Mouse (Mus musculus): Measurements from ENCODE around the gene Hmg20b. TPM values are rescaled to one million over a fixed set of nuclear protein-coding genes. Genes with fewer than 3 reads are reported as not detected.

The Hmg20b gene
- polyA plus RNA-seq, 1 experiment from 2014 or later = 27.1 TPM

GRCm38 (mm10) chr10:81302781-81303218 lies 47.5 kb downstream of the Hmg20b start:
- WGBS (ENCODE audit: insufficient replicate concordance) = 17% methylated on average over 14 of the region's 14 CpGs
- peak overlapping the region; percentile 32 for H3K4me3 ChIP-seq (replicated peaks)
- H3K27ac ChIP-seq = peak overlapping the region; percentile 71
- peak overlapping the region; percentile 56 for H3K9ac ChIP-seq
- H3K4me2 ChIP-seq = peak overlapping the region; percentile 58
- no peaks in the 10 kb centered on the region for H3K27me3 ChIP-seq
- DNase-seq (no peak), ATAC-seq (ENCODE audit: low read depth) (peak; percentile 43)
- peaks cover 29% of the 10 kb centered on the region for H3K36me3 ChIP-seq
- no peaks in the 10 kb centered on the region for H3K9me3 ChIP-seq (replicated peaks)
- H3K4me1 ChIP-seq (replicated peaks) = peaks cover 76% of the 10 kb centered on the region

GRCm38 (mm10) chr10:81302288-81302687 lies 48.0 kb downstream of the Hmg20b start:
- H3K4me1 ChIP-seq (replicated peaks) = peaks cover 81% of the 10 kb centered on the region
- 65% methylated on average over 4 of the region's 4 CpGs for WGBS (ENCODE audit: insufficient replicate concordance)
- no peaks in the 10 kb centered on the region for H3K9me3 ChIP-seq (replicated peaks)
- H3K4me2 ChIP-seq = peak overlapping the region; percentile 58
- peak overlapping the region; percentile 71 for H3K27ac ChIP-seq
- H3K9ac ChIP-seq = peak overlapping the region; percentile 56
- H3K36me3 ChIP-seq = peaks cover 24% of the 10 kb centered on the region
- no peak for ATAC-seq (ENCODE audit: low read depth)
- no peaks in the 10 kb centered on the region for H3K27me3 ChIP-seq
- H3K4me3 ChIP-seq (replicated peaks) = peak overlapping the region; percentile 32
- no peak for DNase-seq

- H3K9me3 ChIP-seq (replicated peaks) = no peaks in the 10 kb centered on the region
- DNase-seq = no peak
- no peak for ATAC-seq (ENCODE audit: low read depth)
- H3K27ac ChIP-seq = 0 out of 2 replicates have a peak overlapping the region, but pooled peaks have one; percentile 37
- 64% methylated on average over 9 of the region's 9 CpGs for WGBS (ENCODE audit: insufficient replicate concordance)
- H3K9ac ChIP-seq = no peak overlapping the region
- H3K4me3 ChIP-seq (replicated peaks) = no peak overlapping the region
- peaks cover 90% of the 10 kb centered on the region for H3K4me1 ChIP-seq (replicated peaks)
- H3K4me2 ChIP-seq = no peak overlapping the region
- peaks cover 14% of the 10 kb centered on the region for H3K36me3 ChIP-seq
- H3K27me3 ChIP-seq = no peaks in the 10 kb centered on the region
Observed at GRCm38 (mm10) chr10:81301321-81301720, 49.0 kb downstream of the Hmg20b start.

GRCm38 (mm10) chr10:81300352-81300907 lies 49.9 kb downstream of the Hmg20b start:
- peak overlapping the region; percentile 23 for H3K4me2 ChIP-seq
- H3K4me1 ChIP-seq (replicated peaks) = peaks cover 99% of the 10 kb centered on the region
- H3K9ac ChIP-seq = peak overlapping the region; percentile 30; the same call in 1 of the 2 replicates
- H3K9me3 ChIP-seq (replicated peaks) = no peaks in the 10 kb centered on the region
- ATAC-seq (ENCODE audit: low read depth) (peak; percentile 30), DNase-seq (no peak)
- H3K27me3 ChIP-seq = no peaks in the 10 kb centered on the region
- H3K27ac ChIP-seq = peak overlapping the region; percentile 87
- H3K4me3 ChIP-seq (replicated peaks) = no peak overlapping the region
- H3K36me3 ChIP-seq = peaks cover 5% of the 10 kb centered on the region; the same call in 1 of the 2 replicates
- WGBS (ENCODE audit: insufficient replicate concordance) = 74% methylated on average over 9 of the region's 9 CpGs

- peak overlapping the region; percentile 23 for H3K4me2 ChIP-seq
- no peak for DNase-seq
- H3K9ac ChIP-seq = peak overlapping the region; percentile 30
- peak overlapping the region; percentile 87 for H3K27ac ChIP-seq
- no peaks in the 10 kb centered on the region for H3K27me3 ChIP-seq
- 65% methylated on average over 14 of the region's 14 CpGs for WGBS (ENCODE audit: insufficient replicate concordance)
- H3K4me3 ChIP-seq (replicated peaks) = no peak overlapping the region
- peaks cover 100% of the 10 kb centered on the region for H3K4me1 ChIP-seq (replicated peaks)
- 0 out of 2 replicates have a peak, but pooled peaks have one; percentile 3 for ATAC-seq (ENCODE audit: low read depth)
- H3K36me3 ChIP-seq = no peaks in the 10 kb centered on the region
- no peaks in the 10 kb centered on the region for H3K9me3 ChIP-seq (replicated peaks)
Observed at GRCm38 (mm10) chr10:81299585-81300351, 50.5 kb downstream of the Hmg20b start.

GRCm38 (mm10) chr10:81298369-81299100 lies 51.7 kb downstream of the Hmg20b start:
- no peak for ATAC-seq (ENCODE audit: low read depth)
- no peak overlapping the region for H3K9ac ChIP-seq
- H3K4me2 ChIP-seq = peak overlapping the region; percentile 3; the same call in 1 of the 2 replicates

GRCm38 (mm10) chr10:81297845-81298244 lies 52.4 kb downstream of the Hmg20b start:
- WGBS (ENCODE audit: insufficient replicate concordance) = 24% methylated on average over 10 of the region's 10 CpGs
- H3K4me2 ChIP-seq = peak overlapping the region; percentile 3; the same call in 1 of the 2 replicates
- peak; percentile 15; the same call in 1 of the 2 replicates for ATAC-seq (ENCODE audit: low read depth)
- no peaks in the 10 kb centered on the region for H3K9me3 ChIP-seq (replicated peaks)
- H3K36me3 ChIP-seq = no peaks in the 10 kb centered on the region
- no peak for DNase-seq
- peaks cover 98% of the 10 kb centered on the region for H3K4me1 ChIP-seq (replicated peaks)
- H3K27ac ChIP-seq = peak overlapping the region; percentile 87
- no peak overlapping the region for H3K4me3 ChIP-seq (replicated peaks)
- H3K27me3 ChIP-seq = no peaks in the 10 kb centered on the region
- peak overlapping the region; percentile 45 for H3K9ac ChIP-seq

More at GRCm38 (mm10) chr10:81298369-81299100, 51.7 kb downstream of the Hmg20b start:
- no peak for DNase-seq
- Histone ChIP-seq H3K4me1 (replicated peaks) (peaks cover 100% of the 10 kb centered on the region), H3K4me3 (replicated peaks) (no peak overlapping the region), H3K36me3 (no peaks in the 10 kb centered on the region), H3K27me3 (no peaks in the 10 kb centered on the region), H3K9me3 (replicated peaks) (no peaks in the 10 kb centered on the region), H3K27ac (peak overlapping the region; percentile 87)
- WGBS (ENCODE audit: insufficient replicate concordance) = 68% methylated on average over 17 of the region's 17 CpGs

GRCm38 (mm10) chr10:81297246-81297645 lies 53.0 kb downstream of the Hmg20b start:
- 67% methylated on average over 6 of the region's 6 CpGs for WGBS (ENCODE audit: insufficient replicate concordance)
- no peak for ATAC-seq (ENCODE audit: low read depth)
- 0 out of 2 replicates have a peak overlapping the region, but pooled peaks have one; percentile 3 for H3K4me2 ChIP-seq
- no peaks in the 10 kb centered on the region for H3K27me3 ChIP-seq
- peak overlapping the region; percentile 87 for H3K27ac ChIP-seq
- no peak for DNase-seq
- H3K4me3 ChIP-seq (replicated peaks) = no peak overlapping the region
- peak overlapping the region; percentile 45; the same call in 1 of the 2 replicates for H3K9ac ChIP-seq
- H3K4me1 ChIP-seq (replicated peaks) = peaks cover 94% of the 10 kb centered on the region
- no peaks in the 10 kb centered on the region for H3K9me3 ChIP-seq (replicated peaks)
- no peaks in the 10 kb centered on the region for H3K36me3 ChIP-seq

Small RNAs within 50 kb of the gene (microRNA-seq; reads per million reads assigned to microRNA genes)
- not detected for gene Mir6913

Other genes starting within 250 kb of the Hmg20b start
- gene Map2k2, start 244.6 kb downstream of the Hmg20b start, polyA plus RNA-seq (2015; fragmentation: Nextera tagmentation; extraction: Ambion mirVana) = 127 and 130 TPM in 2 replicates
- gene Zbtb7a, start 215.3 kb downstream of the Hmg20b start, polyA plus RNA-seq (2015; fragmentation: Nextera tagmentation; extraction: Ambion mirVana) = 49.1 and 49.6 TPM in 2 replicates
- 23.5 and 23.8 TPM in 2 replicates for gene Pias4, start 182.6 kb downstream of the Hmg20b start, polyA plus RNA-seq (2015; fragmentation: Nextera tagmentation; extraction: Ambion mirVana)
- gene Eef2, start 173.8 kb downstream of the Hmg20b start, polyA plus RNA-seq (2015; fragmentation: Nextera tagmentation; extraction: Ambion mirVana) = 369 and 384 TPM in 2 replicates
- 19.3 and 20.9 TPM in 2 replicates for gene Dapk3, start 167.5 kb downstream of the Hmg20b start, polyA plus RNA-seq (2015; fragmentation: Nextera tagmentation; extraction: Ambion mirVana)
- 0.08 TPM in 1 of 2 replicates, not detected in the other for gene 4930442H23Rik, start 166.6 kb downstream of the Hmg20b start, polyA plus RNA-seq (2015; fragmentation: Nextera tagmentation; extraction: Ambion mirVana)
- gene Nmrk2, start 148.4 kb downstream of the Hmg20b start, polyA plus RNA-seq (2015; fragmentation: Nextera tagmentation; extraction: Ambion mirVana) = not detected in 2 replicates
- gene Atcay, start 119.6 kb downstream of the Hmg20b start, polyA plus RNA-seq (2015; fragmentation: Nextera tagmentation; extraction: Ambion mirVana) = 0.05 and 0.08 TPM in 2 replicates
- 0.28 and 0.43 TPM in 2 replicates for gene Zfr2, start 117.3 kb downstream of the Hmg20b start, polyA plus RNA-seq (2015; fragmentation: Nextera tagmentation; extraction: Ambion mirVana)
- 1.2 and 1.8 TPM in 2 replicates for gene Matk, start 97.5 kb downstream of the Hmg20b start, polyA plus RNA-seq (2015; fragmentation: Nextera tagmentation; extraction: Ambion mirVana)
- 130 and 134 TPM in 2 replicates for gene Mrpl54, start 83.5 kb downstream of the Hmg20b start, polyA plus RNA-seq (2015; fragmentation: Nextera tagmentation; extraction: Ambion mirVana)
- 24.5 and 26.7 TPM in 2 replicates for gene Apba3, start 83.5 kb downstream of the Hmg20b start, polyA plus RNA-seq (2015; fragmentation: Nextera tagmentation; extraction: Ambion mirVana)
- gene Tjp3, start 58.9 kb downstream of the Hmg20b start, polyA plus RNA-seq (2015; fragmentation: Nextera tagmentation; extraction: Ambion mirVana) = 0.35 and 0.43 TPM in 2 replicates
- 13.2 and 16.7 TPM in 2 replicates for gene Pip5k1c, start 57.5 kb downstream of the Hmg20b start, polyA plus RNA-seq (2015; fragmentation: Nextera tagmentation; extraction: Ambion mirVana)
- 29.5 and 33.0 TPM in 2 replicates for gene Cactin, start 29.4 kb downstream of the Hmg20b start, polyA plus RNA-seq (2015; fragmentation: Nextera tagmentation; extraction: Ambion mirVana)
- 5.2 and 5.3 TPM in 2 replicates for gene Tbxa2r, start 21.7 kb downstream of the Hmg20b start, polyA plus RNA-seq (2015; fragmentation: Nextera tagmentation; extraction: Ambion mirVana)
- gene Gipc3, start 7.2 kb downstream of the Hmg20b start, polyA plus RNA-seq (2015; fragmentation: Nextera tagmentation; extraction: Ambion mirVana) = not detected in 2 replicates
- 12.5 and 13.1 TPM in 2 replicates for gene Mfsd12, start 7.0 kb upstream of the Hmg20b start, polyA plus RNA-seq (2015; fragmentation: Nextera tagmentation; extraction: Ambion mirVana)
- 1.2 and 1.4 TPM in 2 replicates for gene 4930404N11Rik, start 15.3 kb upstream of the Hmg20b start, polyA plus RNA-seq (2015; fragmentation: Nextera tagmentation; extraction: Ambion mirVana)
- 89.5 and 94.1 TPM in 2 replicates for gene Fzr1, start 28.0 kb upstream of the Hmg20b start, polyA plus RNA-seq (2015; fragmentation: Nextera tagmentation; extraction: Ambion mirVana)
- 61.1 and 68.7 TPM in 2 replicates for gene Dohh, start 33.9 kb upstream of the Hmg20b start, polyA plus RNA-seq (2015; fragmentation: Nextera tagmentation; extraction: Ambion mirVana)
- gene Gm48551, start 34.0 kb upstream of the Hmg20b start, polyA plus RNA-seq (2015; fragmentation: Nextera tagmentation; extraction: Ambion mirVana) = 0.86 and 0.89 TPM in 2 replicates
- gene Gm48552, start 38.5 kb upstream of the Hmg20b start, polyA plus RNA-seq (2015; fragmentation: Nextera tagmentation; extraction: Ambion mirVana) = 0.93 TPM in 1 of 2 replicates, not detected in the other
- gene Smim24, start 42.6 kb upstream of the Hmg20b start, polyA plus RNA-seq (2015; fragmentation: Nextera tagmentation; extraction: Ambion mirVana) = 1.8 TPM in 2 replicates
- 9.8 and 9.9 TPM in 2 replicates for gene Nfic, start 105.2 kb upstream of the Hmg20b start, polyA plus RNA-seq (2015; fragmentation: Nextera tagmentation; extraction: Ambion mirVana)
- gene Celf5, start 132.2 kb upstream of the Hmg20b start, polyA plus RNA-seq (2015; fragmentation: Nextera tagmentation; extraction: Ambion mirVana) = 0.13 and 0.15 TPM in 2 replicates
- gene Ncln, start 145.9 kb upstream of the Hmg20b start, polyA plus RNA-seq (2015; fragmentation: Nextera tagmentation; extraction: Ambion mirVana) = 41.5 TPM in 2 replicates
- 2.3 and 2.4 TPM in 2 replicates for gene S1pr4, start 149.7 kb upstream of the Hmg20b start, polyA plus RNA-seq (2015; fragmentation: Nextera tagmentation; extraction: Ambion mirVana)
- 7.2 and 7.5 TPM in 2 replicates for gene Gna15, start 173.7 kb upstream of the Hmg20b start, polyA plus RNA-seq (2015; fragmentation: Nextera tagmentation; extraction: Ambion mirVana)
- 20.0 and 21.4 TPM in 2 replicates for gene Gna11, start 194.7 kb upstream of the Hmg20b start, polyA plus RNA-seq (2015; fragmentation: Nextera tagmentation; extraction: Ambion mirVana)
- 201 and 215 TPM in 2 replicates for gene Aes, start 209.0 kb upstream of the Hmg20b start, polyA plus RNA-seq (2015; fragmentation: Nextera tagmentation; extraction: Ambion mirVana)
- 2.3 and 2.7 TPM in 2 replicates for gene Tle2, start 224.1 kb upstream of the Hmg20b start, polyA plus RNA-seq (2015; fragmentation: Nextera tagmentation; extraction: Ambion mirVana)